Mouse (Mus musculus) liver, embryonic 14.5 days (tissue): ENCODE data around the gene Pafah1b1.

ENCODE experiments used
- CTCF ChIP-seq: IDR thresholded peaks from 2 replicates; pipeline ENCODE4 v1.5.1; 2016; ENCODE audit warnings: antibody characterized with exemption, low read depth, control low read depth
- EP300 ChIP-seq: IDR thresholded peaks from 2 replicates; pipeline ENCODE4 v1.6.1; 2016; ENCODE audit warnings: antibody characterized with exemption, low read depth

DNA sequence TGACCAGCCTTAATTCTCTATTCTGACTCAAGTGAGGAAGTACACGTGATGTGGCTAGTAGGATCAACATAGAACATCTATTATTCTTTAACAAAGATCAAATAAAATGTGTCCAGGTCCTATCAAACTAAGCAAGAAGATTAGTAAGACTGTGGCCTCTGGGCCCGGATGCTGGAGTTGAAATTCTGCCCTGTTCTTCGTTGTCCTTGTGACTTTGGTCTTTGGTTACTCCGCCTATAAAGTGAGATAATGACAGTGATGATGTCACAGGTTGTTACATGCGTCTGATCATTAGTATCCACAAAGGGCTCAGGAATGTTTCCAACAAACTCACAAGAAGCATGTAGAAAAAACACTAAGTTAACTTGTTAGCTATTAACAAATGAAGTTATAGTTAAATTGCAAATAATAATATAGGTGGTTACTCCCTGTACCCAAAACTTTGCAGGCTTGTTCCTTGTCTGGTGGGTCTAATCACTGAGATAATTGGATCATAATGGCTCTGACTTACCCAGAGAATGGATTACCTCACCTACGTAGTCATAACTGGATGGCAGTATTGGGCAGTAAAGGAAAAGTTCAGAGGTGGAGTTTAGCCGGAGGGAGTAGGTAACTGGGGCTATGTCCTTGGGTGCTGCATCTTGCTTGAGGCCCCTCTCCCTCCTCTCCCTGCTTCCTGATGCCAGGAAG lies 26.3 kb upstream of the Pafah1b1 start:
- TF ChIP-seq EP300 (no peak), CTCF (no peak)
